Mouse (Mus musculus) retina, postnatal 1 day (tissue): ENCODE measurements around the gene Ptprg.
A peak's percentile ranks its signal among the peaks of the same experiment; 100 is the strongest.
"Not testable (repeated sequence)": the region's sequence is repeated elsewhere in the genome, so short reads cannot be mapped to it uniquely, and the experiment has no call there.

Experiments
- DNase-seq: peaks from one replicate; pipeline ENCODE4 v3.0.0-alpha.2; 2012

Gene Ptprg

GRCm38 (mm10) chr14:11984086-11984485 lies 430.8 kb downstream of the Ptprg start:
- no peak for DNase-seq

- no peak for DNase-seq
Measured at GRCm38 (mm10) chr14:11988975-11989374, 435.6 kb downstream of the Ptprg start.

GRCm38 (mm10) chr14:11991151-11991550 lies 437.8 kb downstream of the Ptprg start:
- no peak for DNase-seq

DNA sequence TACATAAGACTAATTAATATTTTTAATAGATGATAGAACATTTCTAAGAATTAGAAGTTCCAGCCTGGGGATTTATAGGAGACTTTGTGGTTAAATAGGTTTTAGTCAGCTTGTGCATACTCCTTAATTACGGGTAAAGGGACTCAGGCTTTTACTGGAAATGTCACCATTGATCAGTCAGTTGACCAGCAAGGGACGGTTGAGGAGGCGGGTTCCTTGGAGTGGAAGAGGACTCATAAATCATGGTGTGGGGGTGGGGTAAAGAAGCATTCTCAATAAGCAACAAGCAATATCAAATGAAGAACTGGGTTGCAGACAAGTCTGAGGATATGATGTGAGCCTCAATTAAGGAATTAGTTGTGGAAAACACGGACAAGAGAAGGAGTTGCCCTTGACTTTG lies 438.8 kb downstream of the Ptprg start:
- peak; percentile 80 for DNase-seq

DNA sequence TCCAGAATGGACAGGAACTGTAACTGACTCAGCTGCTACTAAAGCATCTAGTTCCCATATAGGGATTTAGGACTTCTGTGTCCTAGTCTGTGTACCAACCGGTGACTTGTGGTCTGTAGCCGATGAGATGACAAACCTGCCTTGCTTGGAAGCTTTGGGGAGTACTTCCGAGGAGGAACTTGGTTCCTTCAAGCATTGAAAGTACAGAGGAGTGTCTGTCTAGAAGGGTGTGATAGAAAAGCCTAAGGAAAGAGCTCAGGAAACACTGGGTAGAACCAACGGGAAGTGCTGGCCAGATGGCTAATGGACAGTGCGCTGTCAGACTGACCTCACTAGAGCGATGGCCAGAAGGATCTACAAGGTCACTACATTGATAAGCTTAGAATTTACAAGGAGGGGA lies 439.2 kb downstream of the Ptprg start:
- no peak for DNase-seq

- no peak for DNase-seq
Measured at GRCm38 (mm10) chr14:11997555-11997954, 444.2 kb downstream of the Ptprg start.

DNA sequence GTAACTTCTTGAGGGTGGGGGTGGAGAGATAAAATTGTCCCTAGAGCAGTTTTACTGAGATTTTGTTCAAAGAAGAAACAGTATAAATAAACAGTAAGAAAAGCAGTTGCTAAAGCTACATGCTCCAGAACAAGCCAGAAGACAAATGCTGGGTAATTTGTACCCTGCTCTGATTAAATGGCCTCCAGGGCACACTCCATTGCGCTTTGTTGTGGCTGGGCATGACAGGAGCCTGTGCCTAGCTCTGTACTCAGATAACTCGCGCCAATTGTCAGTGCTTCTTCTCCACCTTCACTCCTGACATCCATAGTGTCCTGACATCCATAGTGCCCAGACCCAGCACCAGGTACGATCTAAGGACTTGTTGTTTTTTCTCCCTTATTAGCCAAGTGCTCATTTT lies 445.1 kb downstream of the Ptprg start:
- DNase-seq = no peak

- DNase-seq = no peak
Measured at GRCm38 (mm10) chr14:12004061-12004460, 450.7 kb downstream of the Ptprg start.

DNA sequence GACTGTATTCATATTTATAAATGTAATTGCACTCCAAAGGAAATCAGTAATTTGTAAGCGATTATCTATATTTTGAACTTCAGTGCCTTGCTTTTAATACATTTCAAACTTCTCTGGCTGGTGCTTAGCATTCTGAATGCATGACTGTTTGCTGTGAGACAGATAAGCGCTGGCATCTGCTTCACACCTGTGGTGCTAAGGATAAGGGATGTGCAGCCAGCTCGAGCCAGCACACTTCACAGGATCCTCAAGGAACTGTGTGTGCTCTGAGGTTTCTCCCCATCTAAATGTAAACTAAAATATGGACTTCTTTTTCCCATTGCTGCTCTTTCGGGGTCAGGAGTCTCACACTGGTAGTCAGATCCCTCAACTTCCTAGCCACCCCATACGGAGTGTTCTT lies 458.4 kb downstream of the Ptprg start:
- DNase-seq = no peak

GRCm38 (mm10) chr14:12025812-12026728 lies 472.7 kb downstream of the Ptprg start:
- no peak for DNase-seq

GRCm38 (mm10) chr14:12027247-12027646 lies 473.9 kb downstream of the Ptprg start:
- no peak for DNase-seq

- no peak for DNase-seq
Measured at GRCm38 (mm10) chr14:12029926-12030325, 476.6 kb downstream of the Ptprg start.

DNA sequence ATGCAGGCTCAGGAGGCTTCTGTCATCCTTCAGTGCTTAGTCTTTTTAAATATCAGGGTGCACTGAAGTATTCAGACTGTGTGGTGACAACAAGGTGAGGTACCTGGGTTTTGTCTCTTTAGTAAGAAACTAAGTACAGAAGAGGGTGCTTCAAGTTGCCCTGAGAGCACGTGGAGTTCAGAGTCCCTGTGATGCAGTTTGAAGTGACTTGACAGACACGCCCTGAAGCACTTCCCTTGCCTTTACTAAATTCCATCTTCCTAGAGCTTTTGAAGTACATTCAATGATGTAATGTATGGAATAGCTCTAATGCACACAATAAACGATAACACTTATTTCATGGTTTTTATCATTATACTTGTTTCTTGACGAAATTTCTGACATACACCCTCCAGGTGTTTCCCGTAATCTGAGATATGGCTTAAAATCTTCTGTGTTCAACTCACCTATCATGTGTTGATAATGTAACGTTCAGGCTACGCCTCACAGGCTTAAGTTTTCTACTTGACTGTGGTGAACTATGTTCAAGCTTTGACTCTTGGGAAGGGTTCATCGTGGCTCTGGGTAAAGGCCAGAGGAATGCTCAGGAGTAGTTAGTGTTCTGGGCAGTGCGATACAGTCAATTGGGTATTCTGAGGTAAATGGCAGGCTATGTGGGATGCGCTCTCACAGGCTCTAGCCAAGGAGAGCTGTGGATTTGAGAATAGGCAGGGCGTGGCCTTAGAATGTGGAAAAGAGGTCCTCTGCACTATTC lies 483.4 kb downstream of the Ptprg start:
- DNase-seq = no peak

GRCm38 (mm10) chr14:12039743-12040142 lies 486.4 kb downstream of the Ptprg start:
- DNase-seq = no peak

DNA sequence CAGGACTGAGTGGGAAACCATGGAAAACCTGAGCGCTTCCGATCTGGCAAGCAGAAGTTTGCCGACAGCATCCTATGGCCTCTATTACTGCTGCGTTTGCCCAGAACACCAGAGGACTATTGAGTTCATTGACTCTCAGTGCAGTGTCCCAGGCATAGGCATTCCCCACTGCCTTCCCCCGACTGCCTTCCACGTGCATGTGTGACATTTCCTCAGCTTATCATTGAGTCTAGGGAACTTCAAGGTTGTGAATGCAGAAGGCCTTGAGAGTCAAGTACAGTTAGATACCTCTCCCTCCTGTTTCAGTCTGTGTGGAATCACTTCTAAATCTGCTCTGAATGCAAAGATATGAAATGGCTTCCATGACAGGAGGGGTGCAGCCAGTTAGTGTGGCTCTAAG lies 488.2 kb downstream of the Ptprg start:
- DNase-seq = no peak

DNA sequence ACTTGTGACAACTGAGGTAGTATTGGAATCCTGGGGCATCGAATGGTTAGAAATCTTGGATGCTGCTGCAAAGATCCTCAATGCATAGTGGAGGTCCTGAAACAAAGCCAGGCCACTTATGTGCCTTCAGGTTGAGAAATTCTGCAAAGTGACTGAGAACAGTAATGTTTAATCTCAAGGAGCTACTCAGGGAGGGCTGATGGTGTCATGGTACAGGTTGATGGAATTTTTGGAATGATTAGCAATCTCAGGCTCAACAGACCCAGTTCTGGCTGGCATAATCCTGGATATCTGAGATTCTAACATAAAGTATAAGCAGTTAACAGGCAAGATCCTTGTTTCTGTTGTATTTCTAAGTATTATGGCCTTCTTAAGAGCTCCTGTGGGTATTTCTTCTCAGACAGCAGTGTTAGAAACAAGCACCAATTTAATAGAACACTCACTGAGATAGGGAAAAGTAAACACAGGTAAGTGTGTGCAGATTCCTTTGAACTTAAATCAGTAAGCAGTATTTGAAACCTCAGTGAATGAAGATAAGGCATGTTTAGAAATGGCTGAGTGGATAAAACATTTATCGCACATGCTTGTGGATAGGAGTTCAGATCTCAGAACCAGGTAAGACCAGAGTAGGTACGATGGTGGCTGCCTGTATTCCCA lies 493.0 kb downstream of the Ptprg start:
- no peak for DNase-seq

- no peak for DNase-seq
Measured at GRCm38 (mm10) chr14:12047637-12048036, 494.3 kb downstream of the Ptprg start.

DNA sequence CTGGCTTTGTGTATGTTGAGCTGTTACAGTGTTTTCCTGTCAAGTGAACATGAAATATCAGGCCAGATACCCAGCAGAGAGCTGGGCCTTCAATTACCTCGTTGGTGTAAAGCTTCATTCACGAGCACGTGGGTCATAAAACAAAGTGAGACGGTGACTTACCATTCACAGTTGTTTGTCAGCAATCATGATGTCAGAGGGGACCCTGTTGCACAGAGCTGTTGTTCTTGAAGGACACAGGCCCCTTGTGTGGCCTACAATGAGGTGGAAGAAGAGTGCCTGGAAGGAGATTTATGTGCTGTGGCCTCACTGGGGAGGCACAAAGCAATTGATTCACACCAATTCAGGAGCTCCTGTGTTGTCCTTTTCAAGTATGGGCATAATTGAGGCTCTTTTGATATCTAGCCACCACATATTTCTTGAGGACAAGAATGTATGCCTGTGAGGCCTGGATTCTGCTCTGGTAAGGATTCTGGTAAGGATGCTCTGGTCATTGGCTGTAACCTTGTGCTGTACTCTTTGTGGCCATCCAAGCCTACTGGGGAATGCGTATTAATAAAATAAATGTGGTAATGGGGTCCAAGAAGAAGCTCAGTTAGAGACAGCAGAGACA lies 503.7 kb downstream of the Ptprg start:
- peak; percentile 21 for DNase-seq

DNA sequence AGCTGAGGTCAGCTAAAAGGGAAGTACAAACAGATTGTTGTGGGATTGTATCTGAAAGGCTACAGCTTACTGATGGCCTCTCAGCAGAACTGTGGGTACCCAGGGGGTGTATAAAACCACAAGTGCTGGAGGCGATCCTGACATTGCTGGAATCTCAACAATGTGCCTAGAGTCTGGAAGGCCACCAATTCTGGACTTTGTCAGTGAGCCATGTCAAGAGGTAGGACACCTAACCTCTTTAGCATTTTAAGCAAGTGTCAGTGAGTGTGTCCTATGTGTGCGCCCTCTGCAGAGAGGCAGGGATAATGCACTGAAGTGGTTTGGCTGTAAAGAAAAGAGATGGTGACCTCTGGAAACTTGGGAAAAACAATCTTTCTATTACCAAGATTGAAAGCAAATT lies 504.5 kb downstream of the Ptprg start:
- no peak for DNase-seq

- no peak for DNase-seq
Measured at GRCm38 (mm10) chr14:12059149-12059548, 505.8 kb downstream of the Ptprg start.

DNA sequence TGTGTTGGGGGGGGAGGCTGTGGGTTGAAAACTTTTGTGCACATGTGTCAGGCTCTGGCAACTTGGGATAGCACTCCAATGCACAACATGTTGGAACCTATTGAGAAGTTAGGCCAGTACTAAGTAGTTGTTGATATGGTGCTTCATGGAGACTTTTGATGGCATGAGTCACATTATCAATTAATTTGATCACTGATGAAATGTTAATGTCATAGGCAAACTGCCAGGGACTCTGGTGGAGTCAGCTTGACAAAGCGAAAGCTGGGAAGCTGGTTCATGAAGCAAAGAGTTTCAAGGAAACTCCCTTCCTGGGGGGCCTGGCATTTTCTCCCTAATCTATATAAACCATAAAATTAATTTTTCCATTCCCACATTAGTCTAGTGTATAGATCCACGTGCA lies 508.0 kb downstream of the Ptprg start:
- not testable (repeated sequence) for DNase-seq

GRCm38 (mm10) chr14:12062628-12063360 lies 509.5 kb downstream of the Ptprg start:
- no peak for DNase-seq
